Mouse (Mus musculus): ENCODE data around the gene Lsg1.

The Lsg1 gene

DNA sequence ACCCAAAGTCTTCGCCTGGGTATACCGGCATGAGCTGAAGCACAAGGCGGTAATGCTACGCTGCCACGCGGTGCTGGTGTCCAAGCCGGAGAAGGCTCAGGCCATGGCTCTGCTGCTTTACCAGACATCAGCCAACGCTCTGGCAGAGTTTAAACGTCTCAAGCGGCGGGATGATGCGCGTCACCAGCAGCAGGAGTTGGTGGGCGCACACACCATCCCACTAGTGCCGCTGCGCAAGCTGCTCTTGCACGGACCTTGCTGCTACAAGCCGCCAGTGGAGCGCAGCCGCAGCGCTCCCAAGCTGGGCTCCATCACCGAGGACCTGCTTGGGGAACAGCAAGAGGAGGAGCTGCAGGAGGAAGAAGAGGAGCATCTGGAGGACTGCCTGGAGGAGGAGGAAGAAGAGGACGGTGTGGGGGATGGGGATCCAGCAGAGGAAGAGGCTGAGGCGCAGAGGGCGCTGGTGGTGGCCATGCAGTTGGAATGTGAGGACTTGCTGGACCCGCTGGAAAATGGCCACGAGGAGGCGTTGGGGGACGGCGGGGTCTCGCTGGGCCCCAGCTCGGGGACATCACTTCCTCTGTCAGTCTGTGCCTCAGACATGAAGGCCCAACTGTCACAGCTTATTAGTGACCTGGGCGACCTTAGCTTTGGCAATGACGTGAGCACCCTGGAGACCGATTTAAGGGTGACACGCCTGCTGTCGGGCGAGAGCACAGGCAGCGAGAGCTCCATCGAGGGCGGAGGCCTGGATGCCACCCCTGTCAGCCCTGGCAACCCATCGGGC is 13.8 kb upstream of the Lsg1 start:
- DNase-seq (ENCODE audit: low spot score in 2 of 2), result peak; percentile 68 to 70

DNA sequence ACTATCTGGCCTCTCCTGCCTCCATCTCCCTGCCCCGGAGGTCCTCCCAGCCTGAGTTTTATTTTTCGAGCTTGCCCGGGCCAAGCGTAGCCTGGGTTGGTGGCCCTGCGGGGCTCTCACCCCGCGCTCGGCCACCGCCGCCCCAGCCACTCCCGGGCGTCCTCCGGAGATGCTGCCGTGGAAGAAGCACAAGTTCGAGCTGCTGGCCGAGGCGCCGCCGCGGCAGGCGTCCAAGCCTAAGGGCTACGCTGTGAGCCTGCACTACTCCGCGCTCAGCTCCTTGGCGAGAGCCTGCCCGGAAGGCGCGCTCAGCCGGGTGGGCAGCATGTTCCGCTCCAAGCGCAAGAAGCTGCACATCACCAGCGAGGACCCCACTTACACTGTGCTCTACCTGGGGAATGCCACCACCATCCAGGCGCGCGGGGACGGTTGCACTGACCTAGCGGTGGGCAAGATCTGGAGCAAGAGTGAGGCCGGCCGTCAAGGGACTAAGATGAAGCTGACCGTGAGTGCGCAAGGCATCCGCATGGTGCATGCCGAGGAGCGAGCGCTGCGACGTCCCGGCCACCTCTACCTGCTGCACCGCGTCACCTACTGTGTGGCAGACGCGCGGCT is 13.1 kb upstream of the Lsg1 start:
- DNase-seq (ENCODE audit: low spot score in 2 of 2), result peak; percentile 26 to 54

DNA sequence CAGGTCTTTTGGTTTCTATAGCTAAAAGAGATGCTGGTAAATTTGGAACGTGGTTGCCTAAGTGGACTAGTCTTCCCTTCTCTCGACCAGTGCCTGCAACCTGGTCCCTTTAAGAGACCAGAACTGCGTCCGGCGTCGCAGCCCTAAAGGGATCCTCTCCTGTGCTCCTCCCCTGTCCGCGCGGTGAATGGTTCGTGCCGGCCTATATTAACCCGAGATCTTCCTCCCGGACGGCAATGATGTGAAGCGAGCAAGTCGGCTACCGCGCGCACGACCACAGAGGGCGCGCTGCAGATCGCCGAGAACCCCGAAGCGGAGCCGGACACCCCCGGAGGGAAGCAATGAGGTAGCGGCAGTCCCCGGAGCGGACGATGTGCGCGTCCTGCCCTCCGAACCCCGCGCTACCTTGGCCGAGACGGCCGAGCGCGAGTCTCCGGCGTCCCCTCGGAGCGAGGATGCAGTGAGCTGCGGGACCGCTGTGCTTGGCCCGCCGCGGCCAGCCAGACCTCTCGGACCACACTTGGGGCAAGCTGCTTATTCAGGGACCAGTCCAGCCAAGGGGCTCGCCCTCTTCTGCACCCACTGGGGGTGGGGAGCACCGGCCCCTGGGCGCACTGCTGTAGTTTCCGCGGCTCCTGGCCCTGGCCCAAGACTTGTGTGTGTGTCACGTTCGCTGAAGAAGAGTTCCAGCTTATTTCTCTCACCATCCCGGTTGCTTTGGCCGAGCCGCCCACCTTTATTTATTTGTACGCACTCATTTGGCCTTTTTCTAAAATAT is 12.3 kb upstream of the Lsg1 start, which contains the start of gene Fam43a:
Fam43a (plus strand) TSS at position 233 of the 778 bp plus-strand sequence.
- peak; percentile 79 to 83 for DNase-seq (ENCODE audit: low spot score in 2 of 2)

DNA sequence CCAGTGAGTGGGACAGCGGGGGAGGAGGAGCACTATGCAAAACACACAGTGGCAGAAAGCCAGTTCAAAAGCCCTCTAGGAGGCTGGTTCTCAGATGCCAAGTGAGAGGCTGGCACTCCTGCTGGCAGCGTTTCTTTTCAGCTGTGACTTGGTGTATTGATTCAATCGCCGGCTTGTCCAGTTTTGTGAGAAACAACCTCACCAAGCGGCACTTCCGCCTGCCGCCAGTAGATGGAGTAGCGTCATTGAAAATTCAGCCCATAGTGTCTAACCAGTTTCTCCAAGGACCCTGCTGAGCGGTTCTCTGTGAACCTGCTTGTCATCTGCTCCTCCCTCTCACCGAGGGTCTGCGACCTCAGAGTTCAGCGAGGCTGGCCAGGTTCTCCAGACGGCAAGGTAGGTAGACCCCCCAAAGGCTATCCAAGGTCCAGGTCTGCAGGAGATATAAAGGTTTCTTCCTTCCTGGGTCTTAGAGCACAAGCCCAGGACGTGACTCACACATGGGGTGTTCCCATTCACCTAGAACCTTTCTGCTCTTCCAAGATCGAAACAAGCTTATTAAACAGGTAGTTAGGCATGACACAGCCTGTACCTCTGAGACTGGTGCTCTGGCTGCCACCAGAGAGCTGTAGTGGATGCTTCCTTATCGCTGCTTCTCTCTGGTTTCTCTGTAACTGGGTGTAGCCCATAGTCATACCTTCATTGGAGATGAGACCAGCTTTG is 9.7 kb upstream of the Lsg1 start:
- peak; percentile 98 to 99 for DNase-seq (ENCODE audit: low spot score in 2 of 2)

GRCm38 (mm10) chr16:30595835-30596557 is 8.6 kb upstream of the Lsg1 start:
- peak in 1 of 2 experiments; percentile 19 for DNase-seq (ENCODE audit: low spot score in 2 of 2)

GRCm38 (mm10) chr16:30595356-30595755 is 8.0 kb upstream of the Lsg1 start:
- no peak for DNase-seq (ENCODE audit: low spot score in 2 of 2)

DNA sequence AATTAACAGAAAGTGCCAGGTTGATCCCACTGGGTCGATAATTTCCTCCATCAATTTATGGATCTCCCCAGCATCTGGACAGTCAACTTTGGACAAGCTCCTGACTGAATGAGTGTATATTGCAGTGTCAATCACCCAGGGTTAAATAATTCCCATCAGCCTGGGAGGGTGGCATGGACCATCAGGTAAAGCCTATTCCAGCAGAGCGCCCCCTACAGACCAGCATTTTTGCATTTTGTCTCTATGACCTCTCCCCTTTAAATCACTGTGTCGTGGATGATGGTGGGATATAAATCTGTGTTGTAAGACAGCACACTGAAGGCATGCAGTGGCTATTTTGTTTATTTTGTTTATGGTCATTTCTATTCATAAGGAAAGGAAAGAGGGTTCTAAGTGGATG is 4.6 kb upstream of the Lsg1 start:
- DNase-seq (ENCODE audit: low spot score in 2 of 2), result no peak

DNA sequence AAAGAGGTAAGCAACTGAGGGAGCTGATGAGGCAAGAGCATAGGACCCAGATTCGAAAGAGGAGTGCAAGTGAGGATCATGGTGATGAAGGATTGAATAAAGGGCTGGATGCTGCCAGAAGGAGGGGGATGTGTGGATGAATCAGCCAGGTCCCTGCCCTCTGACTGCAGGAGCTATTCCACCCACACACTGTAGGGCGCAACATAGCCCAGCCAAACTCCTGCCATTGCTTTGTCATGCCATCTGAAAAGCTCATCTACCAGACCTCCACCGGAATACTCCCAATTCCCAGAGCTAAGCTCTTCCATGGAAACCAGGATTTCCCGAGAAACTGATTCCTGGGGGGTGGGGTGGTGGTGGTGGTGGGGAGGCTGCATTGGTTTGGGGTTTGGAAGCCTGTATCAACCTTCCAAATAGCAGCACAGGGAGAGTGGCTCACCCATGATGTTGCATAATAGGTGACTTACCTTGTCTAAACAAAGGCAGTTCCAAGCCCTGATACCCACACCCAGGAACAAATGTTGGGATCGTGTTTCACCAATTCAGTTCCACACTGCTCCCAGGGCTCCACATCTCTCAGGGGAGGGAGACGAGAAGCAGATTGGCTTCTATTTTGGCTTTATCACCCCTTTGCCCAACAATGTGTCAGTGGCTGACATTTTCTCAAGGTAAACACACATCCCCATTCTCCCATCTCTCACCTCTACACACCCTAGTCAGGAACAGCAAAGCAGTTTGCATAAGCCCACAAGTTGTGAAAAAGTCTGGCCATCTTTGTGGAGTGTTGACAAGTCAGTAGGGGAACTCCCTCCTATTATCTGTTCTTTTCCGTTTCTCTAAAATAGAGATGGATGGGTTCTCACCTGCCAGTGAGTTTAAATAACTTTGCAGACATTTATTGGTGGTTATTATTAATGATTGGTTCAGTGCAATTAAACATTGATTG is 3.1 kb upstream of the Lsg1 start:
- DNase-seq (ENCODE audit: low spot score in 2 of 2), result no peak

- DNase-seq (ENCODE audit: low spot score in 2 of 2), result no peak
Measured at GRCm38 (mm10) chr16:30586935-30587493, 378 bp downstream of the Lsg1 start.

DNA sequence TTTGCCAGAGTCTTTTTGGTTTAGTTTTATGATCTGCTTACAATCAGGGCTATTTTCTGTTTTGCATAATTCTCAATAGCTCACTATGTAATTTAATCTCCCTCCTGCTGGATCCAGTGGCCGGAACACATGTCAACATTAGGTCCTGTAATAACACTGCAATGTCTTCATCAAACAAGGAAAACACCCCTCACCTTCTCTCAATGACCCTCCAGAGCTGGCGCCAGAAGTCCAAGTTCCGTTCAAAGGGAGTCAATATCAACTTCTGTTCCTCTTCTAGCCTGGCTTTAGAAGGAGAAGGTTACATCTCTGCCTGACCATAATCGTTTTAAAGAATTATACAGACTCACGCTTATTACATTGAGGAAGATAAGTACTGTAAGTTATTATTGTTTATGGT is 6.6 kb downstream of the Lsg1 start:
- no peak for DNase-seq (ENCODE audit: low spot score in 2 of 2)

DNA sequence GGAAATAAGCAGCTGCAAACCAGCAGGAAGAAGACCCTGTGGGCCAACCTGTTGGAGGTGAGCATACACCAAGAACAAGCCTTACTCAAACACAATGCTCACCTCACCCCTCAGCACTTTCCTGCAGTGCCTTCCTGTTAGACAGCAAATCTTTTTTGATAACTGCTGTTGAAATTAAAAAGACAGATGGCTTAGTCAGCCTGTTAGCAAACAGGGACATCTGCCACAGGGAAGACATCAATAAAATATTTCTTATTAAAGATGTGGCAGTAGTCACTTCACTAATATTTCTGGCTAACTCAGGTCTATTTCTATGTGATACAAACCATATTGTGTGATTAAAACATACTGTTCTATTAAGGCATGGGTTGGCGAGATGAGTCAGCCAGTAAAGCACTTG is 11.0 kb downstream of the Lsg1 start:
- DNase-seq (ENCODE audit: low spot score in 2 of 2), result no peak

- no peak for DNase-seq (ENCODE audit: low spot score in 2 of 2)
Measured at GRCm38 (mm10) chr16:30575815-30576214, 11.6 kb downstream of the Lsg1 start.

GRCm38 (mm10) chr16:30572239-30572638 is 15.2 kb downstream of the Lsg1 start:
- DNase-seq (ENCODE audit: low spot score in 2 of 2), result no peak

DNA sequence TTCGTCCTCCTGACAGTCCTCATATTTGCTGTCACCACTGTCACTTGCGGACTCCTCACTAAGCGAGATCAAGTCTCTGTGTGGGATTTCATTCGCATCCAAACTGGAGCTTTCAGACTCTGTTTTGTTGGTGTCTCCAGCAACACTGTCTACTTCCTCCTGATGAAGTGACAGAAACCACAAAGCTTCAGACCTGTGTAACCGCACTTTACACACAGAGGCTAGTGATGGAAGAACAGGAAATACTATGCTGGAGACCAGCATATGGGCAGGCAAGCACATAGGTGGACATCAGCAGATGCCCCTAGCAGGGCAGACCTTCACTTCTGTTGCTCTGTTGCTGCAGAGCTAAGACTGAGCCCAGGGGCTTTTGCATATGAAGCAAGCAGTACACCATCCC is 16.0 kb downstream of the Lsg1 start:
- DNase-seq (ENCODE audit: low spot score in 2 of 2), result no peak

GRCm38 (mm10) chr16:30570173-30570572 is 17.2 kb downstream of the Lsg1 start:
- no peak for DNase-seq (ENCODE audit: low spot score in 2 of 2)

- DNase-seq (ENCODE audit: low spot score in 2 of 2), result no peak
Measured at GRCm38 (mm10) chr16:30565631-30566030, 21.8 kb downstream of the Lsg1 start.

DNA sequence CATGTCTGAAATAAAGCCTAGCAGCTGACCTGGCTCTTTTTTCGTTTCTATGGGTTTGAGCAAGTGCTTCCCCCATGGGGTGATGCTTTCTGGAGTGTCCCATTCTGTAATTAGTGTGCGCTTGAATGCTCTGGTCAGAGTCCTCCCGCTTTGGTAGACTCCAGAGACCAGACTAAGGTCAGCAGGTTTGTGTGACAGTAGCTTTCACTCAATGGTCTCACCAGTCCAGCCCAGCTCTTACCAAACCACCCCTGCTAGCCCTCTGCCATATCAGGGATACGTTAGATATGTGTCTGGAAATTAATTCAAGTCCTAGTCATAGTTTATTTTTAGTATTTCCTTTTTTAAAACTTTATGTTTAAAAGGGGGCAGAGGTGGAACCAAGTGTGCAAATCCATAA is 26.8 kb downstream of the Lsg1 start:
- DNase-seq (ENCODE audit: low spot score in 2 of 2), result no peak

DNA sequence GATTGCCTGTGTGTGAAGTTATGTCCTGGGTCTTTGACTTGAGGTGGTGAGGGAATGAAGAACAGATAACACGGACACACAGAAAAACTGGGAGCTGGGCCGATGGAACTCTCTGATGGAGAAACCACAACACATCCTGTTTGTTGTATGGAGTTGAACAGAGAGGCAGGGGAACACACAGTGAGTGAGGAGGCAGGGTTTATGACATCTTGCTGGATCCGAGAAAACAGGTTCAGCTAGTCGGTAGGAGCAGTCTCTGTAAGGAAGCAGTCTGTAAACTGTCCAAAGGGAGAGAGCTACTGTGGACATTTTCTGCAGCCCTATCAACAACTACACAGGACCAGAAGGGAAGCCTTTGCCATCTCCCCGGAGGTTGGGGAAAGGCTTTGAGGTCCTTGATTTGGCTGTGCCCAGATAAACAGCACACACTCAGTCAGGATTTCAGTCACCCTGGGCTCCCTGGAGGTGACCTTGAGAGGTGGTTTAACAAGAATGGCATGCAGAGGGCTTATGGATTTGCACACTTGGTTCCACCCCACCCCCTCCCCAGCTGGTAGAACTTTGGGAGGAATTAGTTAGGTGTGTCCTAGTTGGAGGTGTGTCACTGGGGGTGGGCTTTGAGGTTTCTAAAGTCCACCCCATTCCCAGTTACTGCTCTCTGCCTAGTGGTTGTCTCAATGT is 27.9 kb downstream of the Lsg1 start:
- no peak for DNase-seq (ENCODE audit: low spot score in 2 of 2)

DNA sequence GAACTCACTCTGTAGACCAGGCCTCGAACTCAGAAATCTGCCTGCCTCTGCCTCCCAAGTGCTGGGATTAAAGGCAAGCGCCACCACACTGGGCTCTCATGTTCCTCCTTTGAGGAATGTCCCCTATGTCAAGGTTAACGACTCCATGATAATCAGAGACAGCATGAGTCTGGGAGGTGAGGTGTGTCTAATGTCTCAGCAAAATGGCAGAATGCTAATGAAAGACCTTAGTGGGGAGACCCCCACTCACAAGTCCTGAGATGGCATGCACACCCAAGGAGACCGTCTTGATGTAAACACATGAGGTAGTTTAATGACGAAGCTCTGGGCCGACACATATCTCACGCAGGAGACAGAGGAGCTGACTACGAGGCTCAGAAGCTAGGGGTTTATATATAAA is 33.3 kb downstream of the Lsg1 start:
- DNase-seq (ENCODE audit: low spot score in 2 of 2), result no peak

Data from right cerebral cortex, adult 2 months (tissue).